Mouse (Mus musculus) olfactory bulb, adult 2 months (tissue): ENCODE results near the gene Thsd4.

ENCODE experiments used
- CTCF ChIP-seq: fragments of 200-500 bp; IDR thresholded peaks from 2 replicates; pipeline ENCODE4 v1.5.1; 2012; ENCODE audit warnings: low read depth, mild to moderate bottlenecking, low read length, moderate library complexity; ENCODE audit not compliant: insufficient read depth
- POLR2A ChIP-seq: fragments of 200-500 bp; IDR thresholded peaks from 2 replicates; pipeline ENCODE4 v1.6.1; 2012; ENCODE audit warnings: mild to moderate bottlenecking, low read depth, low read length, moderate library complexity; ENCODE audit not compliant: insufficient read depth

DNA sequence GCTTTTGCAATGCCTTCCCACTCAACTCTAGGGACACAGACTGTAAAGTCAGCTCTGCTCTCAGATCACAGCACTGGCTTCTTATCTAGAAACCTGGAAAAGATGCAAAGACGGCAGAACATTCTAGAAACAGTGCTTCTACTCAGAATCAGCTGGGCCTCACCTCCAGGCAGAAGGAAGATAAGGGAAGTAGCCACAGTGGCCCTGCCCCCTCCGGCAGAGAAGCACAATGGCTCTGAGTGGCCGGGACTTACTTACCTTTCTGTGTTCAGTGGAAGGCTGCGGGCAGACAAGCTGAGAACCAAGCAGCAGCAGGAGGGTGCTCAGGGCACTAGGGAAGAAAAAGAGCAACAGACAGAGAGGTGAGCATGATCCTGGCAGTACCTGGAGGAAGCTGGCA, 39.7 kb downstream of the Thsd4 start:
- TF ChIP-seq POLR2A (no peak), CTCF (no peak)
